Mouse (Mus musculus): ENCODE measurements around the gene Six6.
A peak's percentile ranks its signal among the peaks of the same experiment; 100 is the strongest.

The Six6 gene

GRCm38 (mm10) chr12:72957829-72958424, 18.2 kb downstream of the Six6 start:
- no peak for DNase-seq (ENCODE audit: low spot score)

- no peak for DNase-seq (ENCODE audit: low spot score)
Observed at GRCm38 (mm10) chr12:72958446-72958845, 18.8 kb downstream of the Six6 start.

GRCm38 (mm10) chr12:72962761-72963160, 23.1 kb downstream of the Six6 start:
- no peak for DNase-seq (ENCODE audit: low spot score)

DNA sequence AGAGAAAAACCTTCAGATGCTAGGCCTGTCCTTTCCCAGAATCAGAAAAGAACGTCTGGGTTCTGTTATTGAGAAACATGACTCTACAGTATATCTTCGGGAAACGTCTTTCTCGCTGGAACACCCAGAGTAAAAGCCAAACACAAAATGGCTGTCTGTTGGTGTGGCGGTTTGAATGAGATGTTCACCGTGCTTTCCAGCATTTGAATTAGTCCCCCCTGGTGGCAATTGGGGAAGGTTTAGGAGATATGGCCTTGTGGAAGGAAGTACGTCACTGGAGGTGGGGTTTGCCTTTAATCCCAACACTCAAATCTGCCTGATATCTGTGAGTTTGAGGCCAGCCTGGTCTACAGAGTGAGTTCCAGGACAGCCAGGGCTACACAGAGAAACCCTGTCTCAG, 27.8 kb downstream of the Six6 start:
- no peak for DNase-seq (ENCODE audit: low spot score)

DNA sequence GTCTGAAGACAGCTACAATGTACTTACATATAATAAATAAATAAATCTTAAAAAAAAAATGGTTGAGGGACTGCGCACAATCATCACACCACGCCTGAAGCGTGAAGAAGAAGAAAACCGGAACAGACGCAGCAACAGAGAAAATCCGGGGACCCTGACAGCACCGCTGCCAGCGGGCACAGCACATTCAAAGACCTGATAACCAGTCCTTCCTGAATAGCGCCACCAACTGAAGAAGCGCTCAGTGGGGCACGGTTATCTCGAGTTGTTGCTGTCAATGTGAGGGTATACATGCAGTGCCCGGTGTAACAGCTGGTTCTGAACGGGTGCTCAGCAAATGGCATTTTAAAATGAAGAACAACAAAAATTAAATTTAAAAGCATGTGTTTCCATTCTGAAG, 30.9 kb downstream of the Six6 start:
- DNase-seq (ENCODE audit: low spot score) = no peak

- peak; percentile 58 for DNase-seq (ENCODE audit: low spot score)
Observed at GRCm38 (mm10) chr12:72973161-72973560, 33.5 kb downstream of the Six6 start.

GRCm38 (mm10) chr12:72976172-72976571, 36.5 kb downstream of the Six6 start:
- DNase-seq (ENCODE audit: low spot score) = no peak

- peak; percentile 56 for DNase-seq (ENCODE audit: low spot score)
Observed at GRCm38 (mm10) chr12:72976718-72977117, 37.0 kb downstream of the Six6 start.

DNA sequence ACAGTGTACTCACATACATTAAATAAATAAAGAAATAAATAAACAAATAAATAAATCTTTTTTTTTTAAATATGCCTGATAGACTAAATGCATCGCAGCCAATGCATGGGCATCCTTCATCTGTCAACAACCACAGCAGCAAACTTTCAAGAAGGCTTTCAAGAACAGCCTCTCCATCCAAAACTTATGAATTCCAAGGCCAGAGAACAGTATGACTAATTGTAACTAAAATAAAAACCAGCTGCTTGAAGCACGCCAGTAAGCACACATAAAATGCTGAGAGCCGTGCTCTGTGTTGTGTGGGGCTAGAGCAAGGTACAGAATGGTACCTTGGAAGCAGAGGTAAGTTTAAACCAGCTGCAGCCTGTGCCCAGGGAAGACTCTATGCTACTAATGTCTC, 38.2 kb downstream of the Six6 start:
- no peak for DNase-seq (ENCODE audit: low spot score)

- DNase-seq (ENCODE audit: low spot score) = no peak
Observed at GRCm38 (mm10) chr12:72979236-72979635, 39.5 kb downstream of the Six6 start.

DNA sequence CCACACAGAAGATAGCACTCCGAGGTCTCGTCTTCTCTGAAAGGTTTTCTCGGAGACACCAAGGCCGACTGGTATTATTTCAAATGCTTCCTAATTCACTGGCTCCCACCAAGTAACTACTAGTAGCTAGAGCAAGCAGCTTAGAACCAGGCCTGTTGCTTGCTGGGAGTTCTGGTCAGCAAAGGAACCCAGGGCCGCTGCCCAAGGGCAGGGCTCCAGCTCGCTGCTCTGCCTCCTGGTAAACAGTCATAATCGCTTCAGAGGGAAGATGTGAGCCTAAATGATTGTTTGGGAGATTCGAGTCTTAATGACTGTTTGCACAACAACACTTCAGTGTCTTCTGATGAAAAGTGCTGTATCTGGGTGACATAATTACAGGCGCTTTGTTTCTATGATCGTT, 42.9 kb downstream of the Six6 start:
- DNase-seq (ENCODE audit: low spot score) = no peak

DNA sequence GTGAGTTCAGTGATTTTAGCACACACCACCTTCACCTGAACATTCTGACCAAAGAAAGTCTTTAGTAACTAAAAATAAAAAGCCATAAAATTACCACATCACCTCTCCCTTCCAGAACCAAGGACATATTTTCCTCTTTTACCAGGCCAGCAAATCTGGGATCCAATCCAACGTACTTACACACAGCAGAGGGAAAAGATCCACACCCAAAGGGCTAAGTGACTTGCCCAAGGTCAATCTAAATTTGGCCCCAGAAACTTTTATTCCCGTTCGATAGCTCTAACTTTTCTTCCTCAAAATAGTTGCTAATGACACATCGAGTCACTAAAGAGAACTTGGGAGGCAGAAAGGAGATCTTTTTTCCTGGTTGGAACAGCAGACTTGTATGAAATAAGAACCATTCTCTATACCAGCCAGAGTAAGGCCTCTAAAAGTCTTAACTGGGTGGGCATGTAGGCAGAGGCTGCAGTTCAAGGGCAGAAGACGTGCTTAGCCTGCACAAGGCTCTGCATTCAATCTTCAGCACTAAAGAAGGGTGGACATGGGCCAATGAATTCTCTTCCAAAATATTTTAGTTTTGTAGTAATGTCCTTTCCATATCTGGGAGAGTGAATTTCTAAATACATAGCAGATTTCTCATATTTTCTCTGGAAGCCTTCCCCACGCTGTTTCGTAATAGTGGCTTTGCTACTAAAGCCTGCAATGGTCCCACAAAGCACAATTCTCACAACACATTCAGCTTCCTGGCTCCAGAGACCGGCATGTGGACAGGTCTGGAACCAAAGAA, 43.6 kb downstream of the Six6 start:
- DNase-seq (ENCODE audit: low spot score) = no peak
